Mouse (Mus musculus) olfactory bulb, adult 2 months (tissue): ENCODE results near the gene Slx4ip. TPM values are rescaled to one million over a fixed set of nuclear protein-coding genes. Genes with fewer than 3 reads are reported as not detected.
"Not testable (repeated sequence)": the region's sequence is repeated elsewhere in the genome, so short reads cannot be mapped to it uniquely, and the experiment has no call there.

Source experiments
- H3K27ac ChIP-seq: fragments of 200-500 bp; 2 replicates; pipeline ENCODE4 v1.5.1; 2012; ENCODE audit warnings: low read depth, low read length; ENCODE audit not compliant: insufficient read depth
- H3K4me1 ChIP-seq: fragments of 200-500 bp; 2 replicates; pipeline ENCODE4 v1.6.1; 2012; ENCODE audit warnings: low read length; ENCODE audit not compliant: control insufficient read depth, insufficient read depth
- H3K4me3 ChIP-seq: fragments of 200-500 bp; 2 replicates; pipeline ENCODE4 v1.5.1; 2012; ENCODE audit warnings: mild to moderate bottlenecking, low read depth, low read length, moderate library complexity; ENCODE audit not compliant: insufficient read depth
- CTCF ChIP-seq: fragments of 200-500 bp; IDR thresholded peaks from 2 replicates; pipeline ENCODE4 v1.5.1; 2012; ENCODE audit warnings: low read depth, mild to moderate bottlenecking, low read length, moderate library complexity; ENCODE audit not compliant: insufficient read depth
- POLR2A ChIP-seq: fragments of 200-500 bp; IDR thresholded peaks from 2 replicates; pipeline ENCODE4 v1.6.1; 2012; ENCODE audit warnings: mild to moderate bottlenecking, low read depth, low read length, moderate library complexity; ENCODE audit not compliant: insufficient read depth
- WGBS: fragments of 180-500 bp; shearing (Covaris S2); methylation state at CpG from one replicate; pipeline ENCODE4 v1.1.7; 2018; 5-methylcytosine and 5-hydroxymethylcytosine counted together
- polyA plus RNA-seq: library from polyadenylated mRNA; stranded (reverse); fragments of >200 nt; gene quantifications from 2 replicates; pipeline ENCODE4 v1.2.4, GENCODE M21; 2012; ENCODE audit warnings: low replicate concordance; ENCODE audit not compliant: missing spikeins, insufficient read depth, insufficient read length

Gene Slx4ip
- not detected in 2 replicates for polyA plus RNA-seq

DNA sequence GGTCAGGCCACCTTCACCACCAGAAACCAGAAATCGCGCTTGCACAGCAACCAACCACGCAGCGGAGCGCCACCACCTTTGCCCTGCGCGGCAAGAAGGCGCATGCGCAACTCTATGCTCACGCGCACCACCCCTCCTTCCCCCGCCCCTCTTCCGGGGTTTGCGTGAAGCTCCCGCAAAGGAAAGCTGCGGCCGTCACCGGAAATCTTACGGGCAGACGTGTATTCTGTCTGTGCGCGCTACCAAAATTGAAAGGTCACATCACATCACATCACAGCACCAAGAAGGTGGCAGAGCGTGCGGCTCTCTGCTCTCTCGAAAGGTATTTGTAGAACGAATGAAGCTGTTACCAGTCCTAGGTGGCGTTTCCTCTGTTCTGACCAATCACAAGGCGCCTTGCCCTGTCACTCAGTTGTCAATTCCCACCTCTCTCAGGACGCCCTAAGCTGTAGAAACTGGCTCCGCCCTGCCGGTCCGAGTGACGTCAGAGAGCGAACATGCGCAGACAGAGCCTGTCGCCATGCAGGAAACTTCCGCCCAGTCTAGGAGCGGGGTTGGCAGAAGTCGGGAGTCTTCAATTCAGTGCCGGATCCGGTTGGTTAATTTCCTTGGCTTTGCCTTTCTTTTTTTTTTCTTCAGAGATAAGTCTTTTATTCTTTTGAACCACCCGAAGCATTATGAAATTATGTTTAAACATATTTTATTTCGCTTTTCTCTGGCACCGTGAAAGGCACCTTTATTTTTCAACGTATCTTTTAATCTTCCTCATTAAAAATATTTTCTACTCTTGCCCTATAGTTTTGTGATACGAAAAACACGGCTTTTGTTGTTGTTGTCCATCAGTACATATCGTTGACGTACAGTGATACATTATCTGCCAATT lies at the start of gene Slx4ip, which contains the start of the genes AL731706.1 and Mkks:
Gene Slx4ip, plus strand, starts transcription at position 151 of the 883 bp plus-strand sequence.
Gene AL731706.1, minus strand, starts transcription at position 322 of the 883 bp plus-strand sequence.
Gene Mkks, minus strand, starts transcription at position 322 of the 883 bp plus-strand sequence.
- TF ChIP-seq CTCF, result no peak
- peak; percentile 81 for TF ChIP-seq POLR2A
- Histone ChIP-seq H3K27ac (peak within 1 kb of the TSS; percentile 96), H3K4me3 (peak within 1 kb of the TSS; percentile 60), H3K4me1 (no peaks in the 10 kb centered on the region)
- WGBS, result under 1% methylated on average over 49 of the region's 49 CpGs

DNA sequence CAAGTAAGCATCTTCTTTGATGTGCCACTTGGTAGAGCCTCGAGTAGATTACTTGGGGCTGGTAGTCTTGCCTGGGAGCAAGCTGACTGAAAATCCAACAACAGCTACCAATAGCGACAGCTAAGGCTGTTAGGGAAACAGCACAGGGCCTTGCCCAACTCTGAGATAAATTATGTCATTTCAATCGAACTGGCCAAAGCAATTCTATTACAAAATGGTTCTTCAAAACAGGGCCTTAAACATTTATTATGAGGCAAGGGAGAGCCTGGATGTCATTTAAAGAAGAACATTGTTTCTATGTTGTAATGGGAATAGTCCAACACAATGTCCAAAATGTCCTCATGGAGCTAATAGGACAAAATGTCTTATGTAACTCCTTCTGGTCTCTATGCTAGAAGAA lies 40.7 kb upstream of the Slx4ip start:
- Histone ChIP-seq H3K4me1 (no peaks in the 10 kb centered on the region), H3K4me3 (no peak overlapping the region), H3K27ac (no peak overlapping the region)
- 83% methylated on average over 3 of the region's 3 CpGs for whole genome bisulfite sequencing
- TF ChIP-seq CTCF (no peak), POLR2A (no peak)

DNA sequence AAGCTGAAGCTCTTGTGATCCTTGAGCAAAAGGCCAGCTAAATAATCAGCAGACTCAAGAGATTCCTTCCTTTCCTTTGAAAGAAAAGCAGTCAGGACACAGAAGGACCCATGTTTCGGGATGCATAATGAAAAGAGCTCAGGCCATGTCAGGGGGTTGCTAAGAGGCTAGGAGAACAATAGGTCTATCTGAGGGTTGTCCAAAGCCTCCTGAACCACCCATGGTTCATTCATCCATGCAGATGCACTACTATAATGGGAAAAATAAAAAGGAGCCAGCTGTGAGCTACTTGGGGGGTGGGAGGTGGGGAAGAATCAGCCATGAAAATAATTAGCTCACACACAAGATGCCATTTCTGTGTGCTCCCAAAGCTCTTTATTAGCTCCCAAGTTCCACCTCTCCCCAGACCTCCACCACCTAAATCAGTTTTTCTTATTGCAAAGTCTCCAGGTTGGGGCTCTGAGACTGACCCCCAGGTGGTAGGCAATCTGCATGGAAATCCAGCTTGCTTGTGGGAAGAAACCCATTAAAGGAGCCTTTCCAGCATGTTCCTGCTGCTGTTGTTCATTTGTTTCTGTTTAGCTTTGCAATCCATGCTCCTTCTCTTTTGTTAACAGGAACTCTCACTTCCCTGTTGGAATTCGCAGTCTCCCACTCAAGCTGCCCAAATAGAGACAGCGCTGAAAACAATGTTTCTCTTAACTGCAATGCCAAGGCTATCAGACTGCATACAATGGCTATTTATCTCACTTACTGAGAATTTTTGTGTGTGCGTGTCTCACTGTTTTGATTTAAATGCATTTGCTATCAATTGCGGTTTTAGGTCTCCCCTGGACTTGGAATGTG lies 36.3 kb upstream of the Slx4ip start:
- 21% methylated on average over 5 of the region's 5 CpGs for WGBS
- H3K4me3 ChIP-seq, result no peak overlapping the region
- peak overlapping the region; percentile 8; the same call in 1 of the 2 replicates for H3K27ac ChIP-seq
- TF ChIP-seq POLR2A, result no peak
- no peak for TF ChIP-seq CTCF
- H3K4me1 ChIP-seq, result no peaks in the 10 kb centered on the region

DNA sequence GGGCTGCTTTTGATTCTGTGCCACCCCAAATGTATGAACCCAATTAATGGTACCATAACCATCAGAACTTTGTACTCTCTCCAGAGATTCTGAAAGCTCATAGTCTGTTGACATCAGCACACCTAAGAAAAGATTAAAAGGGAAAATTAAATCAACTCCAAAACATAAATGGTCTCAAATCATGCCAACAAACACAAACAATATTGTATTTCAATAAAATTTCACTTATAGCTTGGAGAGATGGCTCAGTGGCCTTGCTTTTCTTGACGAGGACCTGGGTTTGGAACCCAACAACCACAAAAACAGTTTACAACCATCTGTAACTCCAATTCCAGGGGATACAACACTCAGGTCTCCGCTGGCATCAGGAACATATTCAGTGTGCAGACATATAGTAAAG lies 5.4 kb upstream of the Slx4ip start, which contains the start of gene AL731706.2:
Gene AL731706.2, minus strand, starts transcription at position 101 of the 400 bp plus-strand sequence.
- Histone ChIP-seq H3K4me3 (no peak within 1 kb of the TSS), H3K4me1 (no peaks in the 10 kb centered on the region), H3K27ac (no peak within 1 kb of the TSS)
- TF ChIP-seq CTCF (no peak), POLR2A (no peak)
- WGBS, result 98% methylated on average over 2 of the region's 2 CpGs

DNA sequence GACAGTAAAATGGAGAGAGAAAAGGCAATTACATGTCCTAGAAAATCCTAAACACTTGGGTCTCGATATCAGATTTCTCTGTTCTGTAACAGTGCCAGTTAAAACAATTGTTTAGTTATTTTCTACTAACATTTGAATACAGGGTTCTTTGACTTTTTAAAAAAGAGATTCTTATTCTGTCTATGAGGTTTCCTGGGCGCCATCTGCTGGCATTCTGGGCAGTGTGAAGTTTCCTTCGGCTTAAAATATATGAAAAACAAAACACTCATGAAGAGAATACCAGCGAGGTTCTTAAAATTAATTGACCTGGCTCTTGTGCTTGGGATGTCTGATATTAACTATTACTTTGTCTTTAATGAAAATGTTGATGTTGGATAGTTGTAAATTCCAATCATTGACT lies 4.2 kb upstream of the Slx4ip start:
- H3K4me1 ChIP-seq, result no peaks in the 10 kb centered on the region
- TF ChIP-seq CTCF (no peak), POLR2A (no peak)
- 11% methylated on average over 4 of the region's 4 CpGs for WGBS
- no peak overlapping the region for H3K27ac ChIP-seq
- H3K4me3 ChIP-seq, result no peak overlapping the region

- Histone ChIP-seq H3K4me3 (peak overlapping the region; percentile 57), H3K27ac (peak overlapping the region; percentile 96)
- not testable (repeated sequence) for H3K4me1 ChIP-seq
- WGBS, result 4% methylated on average over 15 of the region's 15 CpGs
Observed at GRCm38 (mm10) chr2:136890716-136891067, 326 bp upstream of the Slx4ip start.

DNA sequence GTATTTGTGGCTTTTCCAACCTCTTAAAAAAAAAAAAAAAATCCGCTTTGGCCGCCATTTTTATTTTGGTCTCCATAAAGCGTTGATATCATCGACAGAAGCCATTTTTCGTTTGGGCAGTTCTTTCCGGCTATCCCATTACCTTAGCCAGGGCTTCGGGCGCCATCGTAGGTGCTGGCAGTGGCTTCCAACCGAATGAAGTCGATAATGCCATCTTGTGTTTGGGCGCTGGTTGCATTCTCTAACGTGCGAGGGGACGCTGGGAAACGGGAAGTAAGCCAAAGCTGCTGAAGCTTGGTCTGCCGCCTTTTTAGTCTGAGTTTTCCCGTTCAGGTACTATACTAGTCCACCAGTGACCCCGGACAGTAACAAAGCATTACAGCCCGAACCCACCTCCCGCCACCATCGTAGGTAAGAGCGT lies 943 bp downstream of the Slx4ip start:
- TF ChIP-seq POLR2A (no peak), CTCF (no peak)
- Histone ChIP-seq H3K4me3 (peak overlapping the region; percentile 60), H3K4me1 (no peaks in the 10 kb centered on the region), H3K27ac (0 out of 2 replicates have a peak overlapping the region, but pooled peaks have one; percentile 36)
- under 1% methylated on average over 23 of the region's 23 CpGs for WGBS

- 64% methylated on average over 2 of the region's 2 CpGs for WGBS
Observed at GRCm38 (mm10) chr2:136894494-136894893, 3.5 kb downstream of the Slx4ip start.

GRCm38 (mm10) chr2:136896131-136896530 lies 5.1 kb downstream of the Slx4ip start:
- Histone ChIP-seq H3K4me3 (no peak overlapping the region), H3K4me1 (no peaks in the 10 kb centered on the region), H3K27ac (no peak overlapping the region)
- 80% methylated on average over 2 of the region's 2 CpGs for WGBS
- TF ChIP-seq POLR2A, result no peak
- TF ChIP-seq CTCF, result no peak

More at GRCm38 (mm10) chr2:136894494-136894893, 3.5 kb downstream of the Slx4ip start:
- Histone ChIP-seq H3K4me1 (no peaks in the 10 kb centered on the region), H3K4me3 (no peak overlapping the region), H3K27ac (no peak overlapping the region)
- TF ChIP-seq POLR2A, result no peak
- no peak for TF ChIP-seq CTCF
